Mouse (Mus musculus): ENCODE results near the gene A530084C06Rik. TPM values are rescaled to one million over a fixed set of nuclear protein-coding genes. Genes with fewer than 3 reads are reported as not detected.

The A530084C06Rik gene
- total RNA-seq, 1 experiment from 2014 or later = not detected

DNA sequence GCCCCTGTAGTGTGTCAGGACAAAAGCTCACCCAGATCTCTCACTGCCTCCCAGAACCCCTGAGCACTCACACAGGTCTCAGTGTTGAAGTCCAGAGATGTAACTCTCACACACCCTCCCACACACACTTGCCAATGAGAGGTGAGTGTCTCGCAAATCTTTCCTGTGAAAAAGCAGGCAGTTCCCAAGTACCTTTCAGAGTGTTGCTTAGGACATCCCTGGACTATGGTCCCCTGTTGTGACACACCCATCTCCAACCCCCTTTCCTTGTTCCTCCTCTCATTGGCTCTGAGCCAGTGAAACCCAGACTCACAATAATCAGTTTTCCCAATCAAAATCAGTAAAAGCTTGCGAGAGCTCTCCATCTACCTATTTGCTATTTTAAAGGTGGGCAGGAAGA, 12.3 kb downstream of the A530084C06Rik start:
- no peak for ATAC-seq (replicated peaks; ENCODE audit: low read depth, poor library complexity, severe bottlenecking)

DNA sequence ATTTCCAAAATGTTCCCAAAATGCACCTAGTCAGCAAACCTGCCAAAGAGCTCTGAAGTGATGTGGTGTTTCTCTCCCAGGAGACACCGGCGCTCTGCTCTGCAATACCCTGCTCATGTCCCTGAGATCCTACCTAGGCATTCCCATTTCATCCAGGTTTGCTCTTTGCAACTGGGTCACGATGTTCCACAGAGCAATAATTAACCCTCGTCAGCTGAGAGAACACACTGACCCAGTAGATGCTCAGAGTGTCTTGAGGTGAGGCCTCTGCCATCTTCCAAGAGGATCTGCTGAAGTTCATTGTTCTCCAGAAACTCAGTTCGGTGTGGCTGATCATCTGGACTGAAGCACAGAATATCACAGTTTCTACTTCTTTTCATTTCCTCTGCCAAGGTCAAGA, 16.1 kb downstream of the A530084C06Rik start:
- no peak for ATAC-seq (replicated peaks; ENCODE audit: low read depth, poor library complexity, severe bottlenecking)

DNA sequence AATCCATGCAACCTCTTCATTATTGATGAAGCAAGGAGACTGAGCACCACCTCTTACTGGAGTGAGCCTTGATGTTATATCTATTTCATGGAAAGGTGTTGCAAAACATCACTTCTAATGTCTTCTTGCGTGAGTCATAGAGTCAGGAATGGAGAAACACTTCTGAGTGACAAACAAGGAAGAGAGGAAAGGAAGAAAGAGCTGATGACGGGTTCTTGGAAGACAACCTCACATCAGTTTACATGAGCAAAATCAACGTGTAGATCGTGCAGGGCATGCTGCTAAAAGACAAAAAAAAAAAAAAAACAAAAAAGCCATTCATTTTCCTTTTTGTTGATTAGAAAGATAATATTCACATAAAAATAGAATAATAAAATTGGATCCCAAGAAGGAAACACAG, 24.4 kb downstream of the A530084C06Rik start:
- no peak for ATAC-seq (replicated peaks; ENCODE audit: low read depth, poor library complexity, severe bottlenecking)

DNA sequence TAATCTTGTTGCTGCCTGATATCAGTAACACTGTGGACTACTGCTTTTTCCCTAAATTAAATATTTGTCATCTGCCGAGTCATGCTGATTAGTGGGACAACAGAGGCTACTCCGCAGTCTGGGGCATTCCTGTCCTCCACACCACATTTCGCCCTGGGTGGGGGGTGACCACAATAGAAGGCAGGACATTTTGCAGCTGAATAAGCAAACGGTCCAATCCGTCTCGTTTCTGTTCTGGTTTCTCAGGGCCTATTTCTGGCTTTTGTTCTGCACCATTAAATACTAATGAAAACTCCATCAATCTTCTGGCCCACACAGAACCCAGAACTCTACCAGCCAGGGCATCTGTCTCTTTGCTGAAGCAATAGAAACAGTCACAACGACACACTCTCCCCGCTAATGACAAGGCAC, 27.5 kb downstream of the A530084C06Rik start:
- no peak for ATAC-seq (replicated peaks; ENCODE audit: low read depth, poor library complexity, severe bottlenecking)

DNA sequence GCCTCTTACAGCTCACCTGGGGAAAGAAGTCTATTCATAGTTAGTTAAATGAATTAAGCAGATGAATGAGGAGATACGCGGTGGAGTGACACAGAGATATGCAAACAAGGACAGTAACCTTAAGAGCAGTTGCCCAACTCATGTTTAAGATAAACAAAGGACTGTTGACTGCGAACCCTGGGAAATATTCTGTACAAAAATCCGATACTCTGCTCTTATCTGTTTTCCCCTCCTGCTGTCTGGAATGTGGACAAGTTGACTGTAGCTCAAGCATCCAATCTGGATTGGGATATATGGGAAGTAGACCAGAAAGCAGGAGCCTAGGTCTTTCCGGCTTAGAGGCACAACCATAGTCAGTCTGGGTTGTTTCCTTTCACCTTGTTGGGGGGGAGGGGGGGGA, 27.9 kb downstream of the A530084C06Rik start:
- ATAC-seq (replicated peaks; ENCODE audit: low read depth, poor library complexity, severe bottlenecking) = no peak

DNA sequence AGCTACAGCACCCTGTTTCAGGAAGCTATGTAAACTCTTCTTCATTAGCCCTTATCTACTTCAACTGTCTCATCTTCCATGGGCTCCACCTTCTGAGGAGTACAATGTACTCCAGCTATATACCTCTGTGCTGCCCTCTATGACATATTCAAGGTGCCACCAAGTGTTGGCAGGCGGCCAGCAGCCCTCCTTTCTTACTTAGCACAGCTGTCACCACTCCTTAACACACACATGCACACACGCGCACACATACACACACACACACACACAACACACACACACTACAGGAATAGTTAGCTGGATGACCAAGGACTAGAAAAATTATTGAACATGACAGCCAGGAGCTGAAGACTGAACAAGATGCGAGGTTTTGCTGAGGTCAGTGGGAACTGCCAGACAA, 34.2 kb downstream of the A530084C06Rik start:
- no peak for ATAC-seq (replicated peaks; ENCODE audit: low read depth, poor library complexity, severe bottlenecking)

DNA sequence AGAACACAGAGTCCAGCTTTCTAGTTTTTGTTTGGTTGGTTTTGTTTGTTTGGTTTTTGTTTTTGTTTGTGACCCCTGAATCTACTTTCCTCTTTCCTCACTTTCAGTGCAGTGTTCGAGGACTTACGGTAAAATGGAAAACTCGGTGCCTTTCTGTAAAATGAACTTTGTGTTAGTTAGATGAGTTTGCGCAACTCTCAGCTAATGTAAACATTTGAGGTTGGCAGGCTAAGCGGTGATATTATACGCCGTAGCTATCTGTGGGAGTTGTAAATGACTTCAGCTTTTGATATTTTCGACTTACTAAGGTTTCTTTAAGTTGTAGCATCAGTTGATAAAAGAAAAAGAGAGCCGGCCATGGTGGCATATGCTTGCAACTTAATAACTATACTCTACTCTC, 40.2 kb downstream of the A530084C06Rik start:
- ATAC-seq (replicated peaks; ENCODE audit: low read depth, poor library complexity, severe bottlenecking) = no peak

DNA sequence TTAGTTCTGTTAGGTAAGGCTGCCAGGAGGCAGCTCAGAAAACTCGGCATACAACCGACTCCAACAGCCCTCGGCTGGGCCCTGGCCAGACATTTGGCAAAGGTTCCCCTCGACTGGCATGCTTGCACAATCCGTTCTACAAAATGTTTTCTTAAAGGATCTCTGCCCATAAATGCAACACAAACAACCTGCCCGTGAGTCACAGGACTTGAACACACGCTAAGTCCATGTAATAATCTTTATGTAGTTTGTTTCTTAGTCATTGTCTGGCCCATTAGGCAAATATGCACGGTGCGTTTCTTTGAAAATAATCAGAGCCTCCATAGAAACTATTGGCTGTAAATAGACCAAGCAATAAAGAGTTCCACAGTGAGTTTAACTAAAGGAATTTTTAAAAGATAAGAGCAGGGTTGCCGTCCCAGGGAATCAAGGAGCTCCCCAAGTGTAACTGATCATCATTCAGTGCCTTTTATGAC, 40.7 kb downstream of the A530084C06Rik start:
- ATAC-seq (replicated peaks; ENCODE audit: low read depth, poor library complexity, severe bottlenecking) = no peak

DNA sequence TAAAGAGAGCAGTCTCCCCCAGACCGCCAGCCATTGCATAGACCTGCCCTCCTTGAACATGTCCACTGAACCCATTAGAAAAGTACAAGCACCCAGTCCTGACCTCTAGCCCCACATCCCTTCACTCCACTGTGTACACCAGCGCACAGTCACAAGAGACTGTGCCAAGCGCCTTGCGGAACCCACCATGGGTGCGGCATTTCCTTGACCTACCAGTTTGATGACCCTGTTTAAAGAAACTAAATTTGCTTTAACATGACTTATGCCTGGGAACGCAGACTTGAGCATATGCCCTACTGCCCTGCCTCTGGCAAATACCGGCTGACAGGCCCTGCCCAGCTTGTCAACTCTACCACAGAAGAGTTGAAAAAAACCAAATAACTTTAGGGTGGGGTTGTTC, 43.9 kb downstream of the A530084C06Rik start:
- no peak for ATAC-seq (replicated peaks; ENCODE audit: low read depth, poor library complexity, severe bottlenecking)

DNA sequence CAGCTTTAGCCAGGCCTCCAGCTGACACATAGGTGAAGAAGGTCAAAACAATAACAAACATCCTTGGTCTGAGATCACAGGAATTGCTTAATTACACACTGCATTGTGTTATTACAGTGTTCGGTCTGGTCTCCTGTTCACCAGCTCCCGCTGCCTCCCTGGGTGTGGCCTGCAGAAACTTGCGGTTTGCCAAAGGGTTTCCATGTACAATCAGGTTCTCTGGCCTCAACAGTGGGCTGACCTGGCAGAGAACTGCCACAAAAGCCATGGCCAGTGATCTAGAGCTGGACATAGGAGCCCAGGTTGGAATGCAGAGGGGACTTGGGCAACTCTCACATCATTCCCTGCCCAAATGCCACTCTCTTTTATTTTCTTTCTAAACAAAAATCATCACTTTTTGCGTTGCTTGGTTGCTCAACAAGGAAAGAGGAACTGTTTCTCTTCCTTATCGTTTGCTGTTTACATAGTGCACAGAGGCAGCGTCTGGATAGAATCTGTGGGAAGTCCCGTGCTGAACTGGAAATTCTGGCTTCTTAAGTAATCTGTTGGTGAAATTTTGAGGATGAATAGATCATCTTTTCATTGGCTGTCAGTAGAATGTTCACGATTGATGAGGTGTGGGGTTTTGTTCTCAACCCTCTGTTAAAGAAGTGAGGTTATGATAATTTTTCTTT, 52.5 kb downstream of the A530084C06Rik start:
- peak; percentile 58 for ATAC-seq (replicated peaks; ENCODE audit: low read depth, poor library complexity, severe bottlenecking)

Other genes starting within 250 kb of the A530084C06Rik start
- gene Foxq1, start 3.2 kb downstream of the A530084C06Rik start, total RNA-seq (2017) = not detected in 2 replicates
- gene Foxf2, start 66.5 kb upstream of the A530084C06Rik start, total RNA-seq (2017) = not detected in 2 replicates
- gene Foxc1, start 247.3 kb upstream of the A530084C06Rik start, total RNA-seq (2017) = not detected in 2 replicates

Data from common myeloid progenitor, adult 5-6 weeks (primary cell).